Mouse (Mus musculus) midbrain, embryonic 13.5 days (tissue): ENCODE results near the gene Gm20661. TPM values are rescaled to one million over a fixed set of nuclear protein-coding genes. Genes with fewer than 3 reads are reported as not detected.

Source experiments
- polyA plus RNA-seq: library from polyadenylated mRNA; unstranded; fragments of >200 nt; fragmentation: Nextera tagmentation; extraction: Ambion mirVana; gene quantifications from 2 replicates; pipeline ENCODE4 v1.2.1, GENCODE M21; 2015

The Gm20661 gene
- polyA plus RNA-seq, 1 experiment from 2014 or later = 1.3 TPM

Other genes with a start within 250 kb of the Gm20661 start
- 282 and 315 TPM in 2 replicates for gene Rbm5, start 212.1 kb upstream of the Gm20661 start, polyA plus RNA-seq
- gene Rbm6, start 109.8 kb upstream of the Gm20661 start, polyA plus RNA-seq = 126 and 132 TPM in 2 replicates
- gene Mon1a, start 94.9 kb upstream of the Gm20661 start, polyA plus RNA-seq = 21.5 and 23.8 TPM in 2 replicates
- gene Mst1r, start 76.2 kb upstream of the Gm20661 start, polyA plus RNA-seq = 1.2 and 2.3 TPM in 2 replicates
- gene Actl11, start 54.6 kb upstream of the Gm20661 start, polyA plus RNA-seq = not detected in 2 replicates
- gene Camkv, start 47.4 kb upstream of the Gm20661 start, polyA plus RNA-seq = 18.9 and 19.9 TPM in 2 replicates
- gene Traip, start 32.9 kb upstream of the Gm20661 start, polyA plus RNA-seq = 15.0 and 15.1 TPM in 2 replicates
- gene Uba7, start 7.6 kb upstream of the Gm20661 start, polyA plus RNA-seq = 3.5 and 4.7 TPM in 2 replicates
- 13.2 and 13.5 TPM in 2 replicates for gene Inka1, start 2.8 kb downstream of the Gm20661 start, polyA plus RNA-seq
- 1.7 and 1.8 TPM in 2 replicates for gene Cdhr4, start 9.4 kb downstream of the Gm20661 start, polyA plus RNA-seq
- gene Gm20662, start 13.3 kb downstream of the Gm20661 start, polyA plus RNA-seq = 0.36 and 0.95 TPM in 2 replicates
- gene Ip6k1, start 19.4 kb downstream of the Gm20661 start, polyA plus RNA-seq = 97.2 and 107 TPM in 2 replicates
- 18.1 and 18.5 TPM in 2 replicates for gene Gmppb, start 66.2 kb downstream of the Gm20661 start, polyA plus RNA-seq
- gene Amigo3, start 70.1 kb downstream of the Gm20661 start, polyA plus RNA-seq = 3.0 and 3.3 TPM in 2 replicates
- 0.11 and 0.23 TPM in 2 replicates for gene Mst1, start 97.4 kb downstream of the Gm20661 start, polyA plus RNA-seq
- 46.2 and 55.6 TPM in 2 replicates for gene Rnf123, start 100.3 kb downstream of the Gm20661 start, polyA plus RNA-seq
- gene Apeh, start 111.5 kb downstream of the Gm20661 start, polyA plus RNA-seq = 56.3 and 62.5 TPM in 2 replicates
- gene Bsn, start 207.3 kb downstream of the Gm20661 start, polyA plus RNA-seq = 7.1 and 8.0 TPM in 2 replicates